Mouse (Mus musculus) erythroblast, adult 5-6 weeks (primary cell): ENCODE measurements around the gene Ass1. TPM values are rescaled to one million over a fixed set of nuclear protein-coding genes. Genes with fewer than 3 reads are reported as not detected.
"Not testable (repeated sequence)": the region's sequence is repeated elsewhere in the genome, so short reads cannot be mapped to it uniquely, and the experiment has no call there.

Source experiments
- ATAC-seq: replicated peaks from 2 replicates; pipeline ENCODE4 v1.8.0; 2016; ENCODE audit warnings: moderate number of reproducible peaks, mild to moderate bottlenecking, moderate TSS enrichment, inconsistent platforms; ENCODE audit not compliant: poor library complexity, low FRiP score, severe bottlenecking
- total RNA-seq, 2 experiments: library from RNA; stranded (forward) in 1 of 2; stranded (reverse) in 1 of 2; fragments of 150-400 nt in 1 of 2; fragments of 200-764, 138-1000 nt in 1 of 2; gene quantifications; 2 replicates each; pipeline versions ENCODE4 v1.2.3 to v1.2.4; 2015 to 2017; ENCODE audit warnings: low replicate concordance in 2 of 2

Ass1 gene
- total RNA-seq, 2 experiments from 2014 or later, result 3.7 to 33.2 TPM

- no peak for ATAC-seq
Observed at GRCm38 (mm10) chr2:31508851-31509250, 38.8 kb downstream of the Ass1 start.

GRCm38 (mm10) chr2:31511316-31511715 is 41.3 kb downstream of the Ass1 start:
- no peak for ATAC-seq

- ATAC-seq, result no peak
Observed at GRCm38 (mm10) chr2:31516557-31516956, 46.5 kb downstream of the Ass1 start.

- no peak for ATAC-seq
Observed at GRCm38 (mm10) chr2:31521800-31522335, 51.9 kb downstream of the Ass1 start.

- ATAC-seq, result no peak
Observed at GRCm38 (mm10) chr2:31524641-31525040, 54.6 kb downstream of the Ass1 start.

- ATAC-seq, result no peak
Observed at GRCm38 (mm10) chr2:31525778-31526177, 55.8 kb downstream of the Ass1 start.

GRCm38 (mm10) chr2:31530201-31530600 is 60.2 kb downstream of the Ass1 start:
- ATAC-seq, result no peak

- ATAC-seq, result no peak
Observed at GRCm38 (mm10) chr2:31537054-31537453, 67.0 kb downstream of the Ass1 start.

- no peak for ATAC-seq
Observed at GRCm38 (mm10) chr2:31538745-31539144, 68.7 kb downstream of the Ass1 start.

GRCm38 (mm10) chr2:31541581-31541980 is 71.6 kb downstream of the Ass1 start:
- no peak for ATAC-seq

GRCm38 (mm10) chr2:31547726-31548125 is 77.7 kb downstream of the Ass1 start:
- ATAC-seq, result no peak

- ATAC-seq, result no peak
Observed at GRCm38 (mm10) chr2:31550503-31550902, 80.5 kb downstream of the Ass1 start.

- ATAC-seq, result not testable (repeated sequence)
Observed at GRCm38 (mm10) chr2:31551351-31551750, 81.3 kb downstream of the Ass1 start.

- ATAC-seq, result no peak
Observed at GRCm38 (mm10) chr2:31551971-31552370, 82.0 kb downstream of the Ass1 start.

GRCm38 (mm10) chr2:31554619-31555018 is 84.6 kb downstream of the Ass1 start:
- no peak for ATAC-seq

Other genes starting within 250 kb of the Ass1 start
- gene Ncs1, start 224.4 kb upstream of the Ass1 start, total RNA-seq (2015; ENCODE audit: low replicate concordance), result not detected in 2 replicates
- not detected in 2 replicates for gene Ncs1, start 224.4 kb upstream of the Ass1 start, total RNA-seq (2017; ENCODE audit: low replicate concordance)
- not detected in 2 replicates for gene Hmcn2, start 155.8 kb upstream of the Ass1 start, total RNA-seq (2015; ENCODE audit: low replicate concordance)
- not detected in 2 replicates for gene Hmcn2, start 155.8 kb upstream of the Ass1 start, total RNA-seq (2017; ENCODE audit: low replicate concordance)
- 8.3 and 9.4 TPM in 2 replicates for gene Fubp3, start 102.4 kb downstream of the Ass1 start, total RNA-seq (2015; ENCODE audit: low replicate concordance)
- 2.9 and 9.9 TPM in 2 replicates for gene Fubp3, start 102.4 kb downstream of the Ass1 start, total RNA-seq (2017; ENCODE audit: low replicate concordance)
- gene Prdm12, start 169.8 kb downstream of the Ass1 start, total RNA-seq (2015; ENCODE audit: low replicate concordance), result not detected in 2 replicates
- not detected in 2 replicates for gene Prdm12, start 169.8 kb downstream of the Ass1 start, total RNA-seq (2017; ENCODE audit: low replicate concordance)
- gene Exosc2, start 200.5 kb downstream of the Ass1 start, total RNA-seq (2015; ENCODE audit: low replicate concordance), result 9.6 and 9.8 TPM in 2 replicates
- 9.2 and 9.8 TPM in 2 replicates for gene Exosc2, start 200.5 kb downstream of the Ass1 start, total RNA-seq (2017; ENCODE audit: low replicate concordance)
- gene Abl1, start 218.2 kb downstream of the Ass1 start, total RNA-seq (2015; ENCODE audit: low replicate concordance), result 13.8 and 14.0 TPM in 2 replicates
- gene Abl1, start 218.2 kb downstream of the Ass1 start, total RNA-seq (2017; ENCODE audit: low replicate concordance), result 9.5 and 13.4 TPM in 2 replicates